Mouse (Mus musculus): ENCODE results near the gene Polr2h.

The Polr2h gene

DNA sequence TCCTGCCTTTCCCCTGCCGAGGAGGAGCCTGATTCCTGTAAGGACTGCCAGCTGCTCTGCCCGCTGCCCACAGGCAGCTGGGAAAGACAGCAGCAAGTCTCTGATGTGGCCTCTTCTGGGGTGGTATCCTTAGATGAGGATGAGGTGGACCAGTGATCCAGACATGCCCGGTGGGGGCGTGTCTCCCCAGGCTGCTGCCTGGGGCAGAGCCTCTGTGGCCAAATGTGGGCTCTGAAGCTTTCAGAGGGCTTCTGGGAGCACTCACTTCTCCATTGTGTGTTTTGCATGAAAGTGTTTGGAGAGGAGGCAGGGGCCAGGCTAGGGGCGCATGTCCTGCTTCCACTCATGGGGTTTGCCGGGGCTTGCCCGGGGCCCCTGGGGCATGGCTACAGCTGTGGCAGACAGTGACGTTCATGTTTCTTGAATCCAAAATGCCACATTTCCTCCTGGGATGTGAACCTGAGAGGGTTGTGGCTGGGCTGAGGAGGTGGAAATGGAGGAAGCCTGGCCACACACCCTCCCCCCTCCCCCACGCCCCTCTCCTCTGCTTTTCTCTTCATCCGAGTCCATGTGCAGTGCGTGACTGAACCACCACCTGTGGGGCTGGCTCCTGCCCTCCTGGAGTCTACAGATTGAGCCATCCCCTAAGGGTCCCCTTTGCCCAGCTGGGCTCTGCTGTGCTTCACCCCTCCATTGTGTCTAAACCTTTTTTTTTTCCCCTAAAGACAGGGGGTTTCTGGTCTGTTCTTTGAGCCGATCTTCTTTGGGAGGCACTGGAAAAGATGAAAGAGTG, 15.5 kb upstream of the Polr2h start:
- DNase-seq (ENCODE audit: low read depth, low spot score): no peak

DNA sequence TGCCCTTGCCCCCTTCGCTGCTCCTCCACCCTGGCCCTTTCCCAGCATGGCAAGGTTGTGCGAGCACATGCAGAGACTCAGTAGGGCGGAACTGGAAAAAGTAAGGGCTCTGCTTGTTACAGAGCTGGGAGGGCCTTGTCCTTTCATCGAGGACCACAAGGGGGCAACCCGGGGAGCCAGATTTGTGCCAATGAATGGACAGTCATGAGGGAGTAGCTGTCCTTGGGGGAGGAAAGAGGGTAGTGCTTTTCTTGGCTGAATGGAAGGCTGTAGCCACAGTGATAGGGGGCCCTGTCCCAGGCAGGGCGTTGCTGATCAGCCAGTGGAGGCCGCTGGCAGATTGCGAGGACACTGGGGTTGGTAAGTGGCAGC, 15.0 kb upstream of the Polr2h start:
- DNase-seq (ENCODE audit: low read depth, low spot score): no peak

DNA sequence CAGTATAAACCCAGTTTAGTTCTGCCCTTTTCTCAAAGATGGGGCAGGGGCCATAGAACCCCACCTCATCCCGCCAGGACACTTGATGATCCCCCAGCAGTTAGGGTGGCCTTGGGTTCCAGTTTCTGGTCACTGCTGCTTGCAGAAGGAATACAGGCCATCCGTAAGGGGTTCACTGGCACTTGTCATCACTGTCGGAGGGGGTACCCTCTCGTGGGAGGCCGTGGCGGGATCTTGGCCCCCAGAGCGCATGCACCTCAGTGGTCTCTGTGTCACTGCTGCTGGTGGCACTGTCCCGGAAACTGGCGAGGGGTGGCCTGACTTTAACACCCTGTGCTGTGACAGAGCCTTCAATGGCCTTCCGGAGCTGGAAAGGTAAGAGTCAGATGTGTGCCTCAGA, 14.4 kb upstream of the Polr2h start:
- no peak for DNase-seq (ENCODE audit: low read depth, low spot score)

DNA sequence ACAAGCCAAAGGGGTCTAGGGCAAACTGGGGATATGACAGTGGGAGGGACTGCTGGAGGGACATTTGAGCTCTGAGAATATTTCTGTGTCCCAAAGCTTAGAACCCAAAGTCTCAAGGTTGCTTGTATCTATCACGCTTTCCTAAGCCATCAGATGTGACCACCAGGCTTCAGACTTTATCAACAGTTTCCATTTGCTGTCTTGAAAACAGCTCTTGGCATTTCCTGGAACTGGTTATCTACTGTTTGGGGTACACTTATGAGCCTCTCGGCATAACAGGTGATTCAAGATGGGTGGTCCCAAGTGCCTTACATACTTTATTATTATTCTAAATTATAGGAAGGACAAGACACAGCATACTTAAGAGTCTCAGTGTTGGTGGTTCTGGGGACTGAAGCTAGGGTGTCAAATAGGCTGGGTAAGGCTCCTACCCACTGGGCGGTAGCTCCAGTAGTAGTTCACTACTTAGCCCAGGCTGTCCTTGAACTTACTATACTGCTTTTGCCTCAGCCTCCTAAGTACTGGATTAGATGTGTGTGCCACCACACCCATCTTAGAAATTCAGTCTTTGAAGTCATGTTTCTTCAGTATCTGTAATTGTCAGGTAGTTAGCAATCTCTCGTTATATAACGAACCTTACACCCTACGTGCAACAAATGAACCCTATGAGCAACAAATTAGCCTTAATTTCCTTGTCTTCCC, 13.6 kb upstream of the Polr2h start:
- DNase-seq (ENCODE audit: low read depth, low spot score): no peak

DNA sequence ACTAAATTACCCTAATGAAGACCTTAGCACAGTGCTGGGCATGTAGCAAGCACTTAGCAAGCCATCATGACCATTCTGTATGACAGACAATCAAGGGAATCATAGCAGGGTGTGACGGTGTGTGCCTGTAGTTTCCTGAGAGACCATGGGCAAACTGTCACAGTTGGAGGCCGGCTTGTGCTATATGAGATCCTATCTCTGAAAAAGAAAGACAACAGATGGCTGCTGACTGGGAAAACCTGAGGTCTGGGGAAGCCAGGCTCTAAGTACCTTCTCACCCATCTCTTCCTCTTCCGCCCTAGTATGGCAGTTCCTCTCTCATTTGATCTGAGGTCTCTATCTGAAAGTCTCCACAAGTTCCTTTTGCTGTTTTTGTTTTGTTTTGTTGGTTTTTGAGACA, 11.7 kb upstream of the Polr2h start:
- DNase-seq (ENCODE audit: low read depth, low spot score): no peak

DNA sequence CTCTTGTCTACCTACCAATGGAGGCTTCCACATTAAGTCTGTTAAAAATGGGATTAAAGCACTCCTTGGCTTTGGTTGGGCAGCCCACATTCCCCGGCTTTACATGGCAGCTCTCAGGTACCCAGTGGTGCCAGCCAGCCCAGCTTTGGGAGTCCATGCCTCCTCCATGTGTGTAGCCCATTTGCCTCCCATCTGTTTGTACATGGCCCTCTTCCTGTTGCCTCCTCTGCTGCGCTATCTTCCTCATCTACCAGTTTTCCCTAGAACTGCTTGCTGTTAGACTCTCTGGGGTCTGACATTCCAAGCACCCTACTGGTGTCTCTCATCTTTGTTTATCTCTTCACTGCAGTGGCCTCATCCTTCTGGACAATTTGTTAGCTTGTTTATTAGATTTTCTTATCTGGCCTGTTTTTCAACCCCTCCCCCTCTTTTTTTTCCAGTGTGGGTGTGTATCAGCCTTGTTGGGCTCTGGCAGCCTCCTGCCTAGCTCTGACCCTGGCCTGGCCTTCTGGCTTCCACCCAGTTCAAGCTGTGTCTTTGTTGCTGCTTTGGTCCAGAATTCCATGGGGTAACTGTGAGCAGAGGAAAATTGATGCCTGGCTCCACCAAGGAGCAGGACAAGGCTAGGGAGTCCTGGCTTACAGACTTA, 10.9 kb upstream of the Polr2h start:
- no peak for DNase-seq (ENCODE audit: low read depth, low spot score)

DNA sequence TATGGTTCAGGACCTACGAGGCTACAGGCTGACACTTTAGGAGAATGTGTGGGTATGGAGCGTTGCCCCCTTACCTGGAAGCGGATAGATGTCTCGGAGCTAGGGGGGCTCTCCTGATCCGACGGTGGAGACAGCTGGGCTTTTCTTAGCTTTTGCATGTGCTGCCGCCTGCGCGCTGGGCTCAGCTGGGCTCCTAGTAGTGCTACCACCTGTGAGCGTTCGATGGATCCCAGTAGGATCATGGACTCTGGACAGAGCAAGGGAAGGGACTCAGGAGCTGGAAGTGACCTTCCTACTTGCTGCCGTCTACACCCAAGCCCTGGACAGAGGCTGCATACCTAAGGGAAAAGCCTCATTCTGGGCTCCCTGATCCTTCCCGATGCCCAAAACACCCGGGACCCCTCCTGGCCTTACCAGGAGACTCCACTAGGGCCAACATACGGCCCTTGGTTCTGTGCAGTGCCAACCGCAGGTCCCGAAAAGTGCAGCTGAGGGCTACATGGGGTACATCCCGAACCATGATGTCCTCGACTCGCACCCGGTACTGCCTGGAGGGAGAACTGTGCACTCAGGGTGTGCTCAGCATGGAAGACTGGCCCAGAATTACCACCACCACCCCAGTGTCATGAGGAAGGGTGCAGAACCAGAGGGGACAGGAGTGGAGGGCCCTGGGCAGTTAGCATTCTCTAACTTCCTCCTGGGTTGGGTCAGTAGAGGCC, 9.1 kb upstream of the Polr2h start:
- no peak for DNase-seq (ENCODE audit: low read depth, low spot score)

DNA sequence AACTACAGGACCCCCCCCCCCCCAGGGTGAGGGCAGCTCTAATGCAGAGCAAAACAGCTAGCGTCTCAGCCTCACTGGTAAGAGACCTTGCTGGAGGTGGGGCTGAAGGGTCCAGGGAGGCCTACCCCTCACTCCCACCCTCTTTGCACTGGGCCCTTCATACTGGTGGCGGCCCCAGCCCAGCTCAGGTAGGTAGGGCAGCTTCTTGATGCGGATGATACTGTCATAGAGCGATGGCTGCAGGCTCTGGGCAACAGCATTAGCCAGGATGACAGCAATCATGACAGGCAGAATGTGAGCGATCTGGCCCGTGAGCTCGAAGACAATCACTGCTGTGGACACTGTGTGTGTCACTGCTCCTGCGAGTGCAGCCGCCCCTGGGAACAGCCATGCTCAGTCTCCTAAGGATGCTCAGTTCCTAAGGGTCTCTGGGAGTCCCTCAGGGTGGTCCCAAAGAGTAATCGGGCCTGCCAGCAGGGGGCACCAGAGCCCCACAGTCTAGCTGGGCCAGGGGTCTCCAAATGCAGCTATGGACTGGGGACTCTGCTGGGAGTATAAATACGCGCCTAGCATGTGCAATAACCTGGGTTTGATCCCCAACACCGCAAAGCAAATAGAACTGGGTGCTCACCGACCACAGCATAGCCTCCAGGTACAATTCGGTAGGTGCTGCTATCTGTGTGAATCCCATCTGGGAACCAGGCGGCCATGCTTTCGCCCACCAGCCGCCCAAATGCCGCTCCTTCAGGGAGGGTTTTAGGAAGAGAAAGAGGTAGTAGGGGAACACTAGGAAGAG, 8.3 kb upstream of the Polr2h start:
- no peak for DNase-seq (ENCODE audit: low read depth, low spot score)

DNA sequence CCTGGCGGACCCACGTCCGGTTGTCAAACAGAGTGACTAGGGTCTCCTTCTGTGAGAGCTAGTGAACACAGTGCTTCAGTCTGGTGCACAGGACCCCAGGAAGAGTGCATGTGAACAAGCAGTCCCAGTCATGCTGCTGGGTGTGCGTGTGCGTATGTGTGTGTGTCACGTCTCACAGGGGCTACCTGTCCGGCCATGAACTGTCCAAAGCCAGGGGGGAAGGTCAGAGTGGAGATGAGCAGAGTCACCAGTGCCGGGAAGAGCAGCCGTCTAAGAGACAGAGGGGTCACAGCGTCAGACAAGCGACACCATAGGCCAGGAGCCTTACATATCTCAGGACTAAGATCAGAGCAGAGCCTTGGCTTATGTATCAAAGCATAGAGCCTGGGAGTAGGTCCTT, 7.1 kb upstream of the Polr2h start:
- DNase-seq (ENCODE audit: low read depth, low spot score): no peak

DNA sequence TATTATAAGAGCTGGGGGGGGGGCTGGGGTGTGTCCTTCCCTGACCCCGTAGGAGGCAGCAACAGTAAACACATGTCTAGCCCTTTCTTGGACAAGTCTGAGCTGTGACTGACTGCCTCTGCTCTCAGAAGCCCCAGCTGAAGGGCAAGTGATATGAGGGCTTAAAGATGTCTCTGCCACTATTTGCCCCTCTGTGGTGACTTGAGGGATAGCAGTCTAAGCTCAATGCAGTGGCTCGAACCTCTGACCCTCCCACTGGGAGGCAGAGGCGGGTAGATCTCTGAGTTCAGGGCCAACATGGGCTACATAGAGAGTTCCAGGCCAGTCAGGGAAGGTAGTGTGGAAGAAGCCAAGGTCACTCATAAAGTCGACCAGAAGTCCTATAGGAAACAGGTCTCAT, 6.7 kb upstream of the Polr2h start:
- DNase-seq (ENCODE audit: low read depth, low spot score): no peak

DNA sequence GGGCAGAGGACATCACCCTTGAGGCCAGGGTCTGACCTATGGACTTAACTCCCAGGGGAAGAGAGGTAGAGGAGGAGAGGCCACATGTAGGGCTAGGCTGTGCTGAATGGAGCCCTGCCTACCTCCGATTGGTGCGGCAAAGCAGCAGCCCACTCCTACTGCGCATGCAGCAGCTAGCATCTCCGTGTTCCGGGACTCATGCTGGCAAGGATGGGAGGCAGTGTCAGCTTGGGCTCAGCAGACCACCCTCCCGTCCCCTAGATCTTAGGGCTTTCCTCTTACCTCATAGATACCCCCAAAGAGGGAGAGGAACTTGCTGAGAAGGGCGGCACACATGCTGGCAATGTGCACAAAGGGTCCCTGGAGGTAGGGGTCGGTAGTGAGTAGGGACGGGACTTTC, 5.3 kb upstream of the Polr2h start:
- DNase-seq (ENCODE audit: low read depth, low spot score): no peak

DNA sequence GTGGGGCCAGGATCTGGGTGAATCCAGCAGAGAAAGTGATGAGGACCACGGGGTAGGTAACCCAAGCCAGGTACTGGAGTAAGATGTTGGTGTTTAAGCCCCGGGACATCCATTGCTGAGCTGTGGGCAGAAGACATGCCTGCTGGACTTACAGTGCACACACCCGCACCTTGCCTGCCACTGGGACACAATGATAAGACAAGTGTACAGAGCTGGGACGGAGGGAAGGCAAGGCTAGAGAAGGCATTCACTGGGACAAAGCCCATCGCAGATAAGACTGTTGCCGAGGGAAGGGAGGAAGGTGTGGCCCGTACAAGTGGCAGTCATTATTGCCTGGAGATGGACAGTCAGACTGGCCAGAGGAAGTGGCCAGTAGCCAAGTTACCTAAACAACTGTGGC, 4.6 kb upstream of the Polr2h start:
- no peak for DNase-seq (ENCODE audit: low read depth, low spot score)

DNA sequence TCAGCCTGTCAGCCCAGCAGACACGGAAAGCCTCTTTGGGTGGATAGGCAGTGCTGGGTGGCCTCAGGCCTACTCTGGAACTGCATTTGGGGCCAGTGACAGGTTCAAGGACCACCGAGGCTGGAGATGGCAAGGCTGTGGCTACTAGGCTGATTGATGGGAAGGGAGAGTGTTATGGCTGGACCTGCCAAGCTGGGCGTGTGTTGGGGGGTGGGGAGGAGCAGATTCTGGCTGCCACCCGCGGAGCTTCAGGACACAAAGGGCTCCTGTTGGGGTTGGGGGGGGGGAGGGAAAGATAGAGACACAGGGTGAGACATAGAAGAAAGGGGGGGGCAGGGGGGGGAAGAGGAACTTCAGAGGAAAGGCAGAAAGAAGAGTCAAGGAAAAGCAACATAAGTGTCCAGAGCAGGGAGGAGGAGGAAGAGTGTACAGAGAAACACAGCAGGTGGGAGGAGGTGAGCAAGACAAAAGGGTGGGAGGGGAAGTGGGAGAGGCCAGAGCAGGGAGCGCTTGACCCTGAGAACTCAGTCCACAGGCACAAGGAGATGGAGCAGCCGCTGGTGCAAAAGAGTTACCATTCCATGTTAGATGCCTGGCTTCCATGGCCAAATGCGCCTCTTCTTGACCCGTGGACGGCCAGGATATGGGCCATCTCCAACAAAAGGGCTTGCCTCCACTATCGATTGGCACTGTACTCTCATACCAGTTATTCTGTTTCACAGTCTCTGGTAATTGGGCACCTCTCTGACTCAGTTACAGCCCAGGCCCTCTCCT, 3.0 kb upstream of the Polr2h start:
- no peak for DNase-seq (ENCODE audit: low read depth, low spot score)

DNA sequence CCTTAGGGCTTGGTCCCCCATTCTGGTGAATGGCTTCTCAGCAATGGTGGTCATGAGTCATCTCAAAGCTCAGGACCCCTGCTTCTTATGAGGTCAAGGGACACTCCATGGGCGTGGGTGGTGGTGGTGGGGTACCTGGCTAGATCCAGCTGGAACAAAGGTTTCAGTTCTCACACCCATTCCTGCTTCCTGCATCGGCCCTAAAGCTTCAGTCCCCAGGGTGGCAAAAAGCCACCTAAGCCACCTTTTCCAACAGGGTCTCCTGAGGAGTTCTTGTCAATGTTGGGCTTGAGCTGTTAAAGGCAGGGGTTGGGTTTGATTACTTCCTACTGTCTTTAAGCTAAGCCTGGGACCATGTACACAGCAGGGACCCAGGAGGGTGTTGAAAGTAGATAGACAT, 2.3 kb upstream of the Polr2h start:
- DNase-seq (ENCODE audit: low read depth, low spot score): no peak

DNA sequence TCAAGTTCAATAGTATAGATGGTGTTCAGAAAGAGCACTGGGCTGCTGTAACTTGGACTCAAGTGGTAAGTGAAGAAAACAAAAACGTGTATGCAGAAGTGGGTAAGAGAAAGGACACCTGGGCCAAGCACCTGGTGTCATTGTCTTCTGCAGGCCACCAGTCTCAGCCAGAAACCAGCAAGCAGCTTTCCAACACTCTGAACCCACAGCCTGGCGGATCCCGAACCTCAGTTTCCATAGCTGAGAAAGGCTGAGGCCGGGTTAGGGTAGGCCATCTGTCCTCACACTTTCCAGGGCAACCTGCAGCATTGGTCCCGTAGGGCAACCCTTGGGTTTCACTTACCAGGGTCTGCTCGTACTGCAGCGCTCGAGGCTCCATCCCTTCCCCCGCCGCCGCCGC, 1.9 kb upstream of the Polr2h start:
- no peak for DNase-seq (ENCODE audit: low read depth, low spot score)

DNA sequence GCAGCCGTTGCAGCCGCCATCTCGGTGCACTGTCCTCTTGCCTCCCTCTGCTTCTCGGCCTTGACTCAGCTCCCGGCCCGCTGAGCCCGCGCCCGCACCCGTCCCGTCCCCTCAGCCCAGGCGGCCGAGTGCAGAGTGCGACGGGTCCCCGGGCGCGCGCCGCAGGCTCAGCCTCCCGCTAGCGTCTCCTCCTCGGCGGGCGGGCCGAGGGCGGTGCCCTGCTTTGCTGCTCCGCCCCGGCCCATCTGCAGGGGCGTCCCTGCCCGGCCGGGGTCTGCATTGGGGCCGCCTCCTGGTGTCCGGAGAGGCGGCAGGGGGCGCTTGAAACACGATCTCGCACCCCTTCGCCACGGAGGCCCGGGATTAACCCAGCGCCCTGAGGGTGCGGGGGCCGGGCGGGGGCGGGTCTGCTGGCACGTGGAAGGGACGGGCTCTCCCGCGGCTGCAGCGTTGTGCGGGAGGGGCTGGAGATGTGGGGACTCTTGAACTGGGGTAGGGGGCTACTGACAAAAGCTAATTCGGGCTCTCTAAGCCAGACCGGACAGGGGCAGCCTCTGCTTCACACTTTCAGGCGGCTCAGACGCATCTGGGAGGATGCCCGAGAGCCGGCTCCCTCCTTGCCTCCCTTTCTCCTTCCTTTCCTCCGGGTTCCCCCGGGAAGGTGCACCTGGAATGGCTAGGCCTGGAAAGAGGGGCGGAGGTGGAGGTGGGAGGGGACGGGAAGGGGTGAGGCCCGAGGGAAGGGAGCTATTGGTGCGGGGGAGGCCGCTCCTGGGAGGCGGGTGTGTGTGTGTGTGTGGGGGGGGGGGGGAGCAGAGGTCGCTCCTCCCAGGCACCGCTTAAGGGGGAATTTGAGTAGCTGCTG, 1.3 kb upstream of the Polr2h start:
- DNase-seq (ENCODE audit: low read depth, low spot score): peak; percentile 55

DNA sequence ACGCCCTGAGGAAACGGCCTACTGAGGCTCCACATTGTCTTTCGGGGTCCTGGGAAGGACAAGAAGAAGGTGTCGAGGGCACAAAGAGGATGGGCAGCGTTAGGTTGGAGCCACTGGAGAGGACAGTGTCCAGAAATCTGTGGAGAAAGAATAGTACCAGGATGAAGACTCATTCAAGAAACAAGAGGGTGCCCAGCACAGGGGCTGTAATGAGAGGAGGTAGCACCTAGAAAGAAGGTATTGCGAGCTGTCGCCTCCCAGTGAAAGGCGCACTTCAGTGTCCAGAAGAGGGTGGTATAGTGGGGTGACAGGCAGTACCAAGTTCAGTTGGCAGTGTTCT, 654 bp upstream of the Polr2h start:
- no peak for DNase-seq (ENCODE audit: low read depth, low spot score)

DNA sequence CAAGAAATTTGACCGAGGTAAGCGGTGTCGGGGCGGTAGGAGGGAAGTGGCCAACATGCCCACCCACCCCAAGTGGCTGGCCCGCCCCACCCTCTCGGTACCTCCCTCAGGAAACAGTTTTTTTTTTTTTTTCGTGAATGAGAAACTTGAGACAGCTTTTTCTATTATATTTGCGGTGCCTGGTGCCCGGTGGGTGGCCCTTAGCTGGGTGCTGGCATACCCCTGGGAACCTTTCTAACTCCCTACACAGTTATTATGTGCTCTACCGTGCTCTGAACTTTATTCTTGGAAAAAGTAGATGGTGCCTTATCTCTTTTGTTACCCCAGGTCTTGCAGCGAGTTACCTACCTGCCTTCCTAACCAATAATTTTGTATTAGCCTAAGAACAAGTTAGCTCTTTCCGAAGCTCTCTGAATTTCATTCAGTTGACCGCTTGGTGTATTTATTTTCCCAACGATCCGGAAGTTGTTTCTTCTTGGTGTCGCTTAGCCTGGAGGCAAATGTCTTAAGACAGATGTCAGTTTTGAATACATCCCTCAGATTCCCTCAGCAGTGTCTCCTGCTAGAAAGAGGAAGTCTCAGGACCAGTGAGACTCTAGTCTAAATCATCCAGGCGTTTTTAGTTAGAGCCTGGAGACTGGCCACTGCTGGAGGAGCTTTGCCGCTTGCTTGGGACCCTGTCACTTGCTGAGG, 659 bp downstream of the Polr2h start:
- no peak for DNase-seq (ENCODE audit: low read depth, low spot score)

DNA sequence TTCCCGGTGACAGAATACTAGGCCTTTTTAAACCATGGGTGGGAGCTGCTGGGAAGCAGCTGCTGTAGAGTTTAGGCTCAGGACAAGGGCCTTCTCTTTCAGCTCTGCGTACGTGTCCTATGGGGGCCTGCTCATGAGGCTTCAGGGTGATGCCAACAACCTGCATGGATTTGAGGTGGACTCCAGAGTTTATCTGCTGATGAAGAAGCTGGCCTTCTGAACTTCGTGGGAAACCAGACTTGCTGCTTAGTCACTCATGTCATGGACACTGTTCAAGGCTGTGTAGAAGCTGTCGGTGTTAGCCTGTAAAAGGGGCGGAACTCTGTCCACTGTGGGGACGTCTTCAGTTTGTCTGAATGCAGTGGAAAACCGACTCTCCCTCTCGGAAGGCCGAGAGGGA, 4.3 kb downstream of the Polr2h start:
- no peak for DNase-seq (ENCODE audit: low read depth, low spot score)
